Mouse (Mus musculus) intestine, embryonic 16.5 days (tissue): ENCODE measurements at regions not wholly inside any gene's neighbourhood (a gene's known extent, or its start where the extent isn't known, plus 50 kb on each side); places are given as distances from the start of the nearest gene placed in this dataset.

Experiments
- ATAC-seq: fragments of 200-750 bp; cut with Nextera tagmentation; 2 replicates; pipeline ENCODE4 v1.8.0; 2017; ENCODE audit warnings: moderate TSS enrichment, moderate library complexity
- H3K27ac ChIP-seq: fragments of 300-500 bp; sonication (generic); 2 replicates; pipeline ENCODE4 v1.5.1; 2014; ENCODE audit warnings: mild to moderate bottlenecking, low read length
- H3K27me3 ChIP-seq: fragments of 300-500 bp; sonication (generic); replicated peaks from 2 replicates; pipeline ENCODE4 v1.6.1; 2014; ENCODE audit warnings: low read length, control low read depth, mixed read lengths; ENCODE audit not compliant: control insufficient read depth, insufficient read depth
- H3K36me3 ChIP-seq: fragments of 300-500 bp; sonication (generic); 2 replicates; pipeline ENCODE4 v1.6.1; 2014; ENCODE audit warnings: low read length, control low read depth; ENCODE audit not compliant: control insufficient read depth, insufficient read depth
- H3K4me1 ChIP-seq: fragments of 300-500 bp; sonication (generic); 2 replicates; pipeline ENCODE4 v1.6.1; 2014; ENCODE audit warnings: low read length, control low read depth, mixed read lengths; ENCODE audit not compliant: control insufficient read depth, insufficient read depth
- H3K4me2 ChIP-seq: fragments of 300-500 bp; sonication (generic); 2 replicates; pipeline ENCODE4 v1.6.1; 2014; ENCODE audit warnings: low read depth, low read length, control low read depth
- H3K4me3 ChIP-seq: fragments of 300-500 bp; sonication (generic); 2 replicates; pipeline ENCODE4 v1.5.1; 2014; ENCODE audit warnings: mild to moderate bottlenecking, low read length
- H3K9ac ChIP-seq: fragments of 300-500 bp; sonication (generic); 2 replicates; pipeline ENCODE4 v1.6.1; 2014; ENCODE audit warnings: low read depth, low read length
- H3K9me3 ChIP-seq: fragments of 300-500 bp; sonication (generic); 2 replicates; pipeline ENCODE4 v1.6.1; 2016; ENCODE audit warnings: low read length, control low read depth; ENCODE audit not compliant: control insufficient read depth
- WGBS: fragments of 180-500 bp; shearing (Covaris S2); extraction: QIAGEN DNeasy Blood & Tissue Kit; methylation state at CpG from one replicate; pipeline ENCODE4 v1.1.7; 2014; 5-methylcytosine and 5-hydroxymethylcytosine counted together

DNA sequence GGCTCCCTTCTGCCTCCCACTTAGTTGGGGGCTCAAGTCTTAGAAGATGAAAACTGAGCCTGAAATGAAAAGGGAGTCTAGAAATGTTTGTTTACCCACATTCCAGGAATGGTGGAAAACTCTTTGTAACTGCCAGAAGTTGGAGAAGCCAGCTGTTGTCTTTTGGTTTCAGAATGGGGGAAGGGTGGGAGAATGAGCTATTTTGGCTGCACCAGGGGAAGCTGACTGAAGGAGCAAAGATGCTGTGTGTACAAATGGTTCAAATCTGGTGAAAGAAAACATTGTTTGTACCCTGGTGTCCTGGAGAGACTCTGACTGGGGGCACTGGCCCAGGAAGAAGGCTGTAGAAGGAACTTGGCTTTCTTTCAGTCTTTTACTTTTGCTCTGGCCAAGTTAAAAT lies 291.1 kb downstream of the Vps13c start:
- H3K27ac ChIP-seq, result no peak overlapping the region
- no peak overlapping the region for H3K4me3 ChIP-seq
- no peak overlapping the region for H3K4me2 ChIP-seq
- H3K9me3 ChIP-seq, result no peaks in the 10 kb centered on the region
- no peaks in the 10 kb centered on the region for H3K4me1 ChIP-seq
- no peak for ATAC-seq
- H3K36me3 ChIP-seq, result no peaks in the 10 kb centered on the region
- no peaks in the 10 kb centered on the region for H3K27me3 ChIP-seq
- H3K9ac ChIP-seq, result no peak overlapping the region

GRCm38 (mm10) chr9:68135446-68136050 lies 295.4 kb downstream of the Vps13c start:
- Histone ChIP-seq H3K36me3 (no peaks in the 10 kb centered on the region), H3K4me1 (no peaks in the 10 kb centered on the region), H3K27me3 (no peaks in the 10 kb centered on the region), H3K27ac (no peak overlapping the region), H3K4me3 (no peak overlapping the region), H3K4me2 (no peak overlapping the region), H3K9me3 (no peaks in the 10 kb centered on the region), H3K9ac (no peak overlapping the region)
- WGBS, result 52% methylated on average over 2 of the region's 2 CpGs
- ATAC-seq, result no peak

DNA sequence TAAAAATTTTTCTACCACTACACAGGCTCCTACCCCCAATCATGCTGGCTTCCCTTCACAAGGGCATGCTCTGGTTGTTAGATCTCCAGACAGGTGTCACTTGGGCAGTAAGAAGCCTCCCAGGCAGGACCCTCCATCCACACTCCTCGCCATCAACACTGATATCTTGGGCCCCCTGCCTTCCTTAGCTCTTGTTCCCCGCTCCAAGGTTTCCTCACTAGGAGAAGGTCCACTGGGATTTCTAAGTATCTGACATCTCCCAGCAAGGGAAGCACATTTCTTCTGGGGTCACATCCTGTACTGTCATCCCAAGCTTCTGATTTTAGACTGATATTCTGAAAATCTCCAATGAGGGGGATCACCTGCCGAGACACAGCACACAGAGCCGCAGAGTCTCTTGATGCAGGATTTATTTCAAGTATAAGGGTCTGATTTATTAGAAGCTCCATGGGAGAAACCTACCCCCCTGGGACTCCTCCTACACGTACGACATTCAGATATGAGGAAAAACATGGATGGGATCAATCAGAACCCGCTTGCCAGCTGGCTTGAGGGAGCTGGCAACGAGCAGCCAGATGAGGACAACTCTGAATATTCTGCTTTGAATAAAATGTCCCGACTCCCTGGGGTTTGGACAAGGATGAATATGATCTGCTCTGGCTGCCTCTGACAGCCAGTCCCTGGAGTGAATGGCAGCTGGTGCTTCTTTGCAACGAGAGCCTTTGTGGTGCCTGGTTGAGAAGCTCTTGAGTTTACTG lies 322.8 kb downstream of the Vps13c start:
- Histone ChIP-seq H3K36me3 (no peaks in the 10 kb centered on the region), H3K9ac (no peak overlapping the region), H3K4me3 (no peak overlapping the region), H3K27ac (no peak overlapping the region), H3K4me1 (no peaks in the 10 kb centered on the region), H3K9me3 (no peaks in the 10 kb centered on the region), H3K27me3 (no peaks in the 10 kb centered on the region), H3K4me2 (no peak overlapping the region)
- 80% methylated on average over 10 of the region's 10 CpGs for WGBS
- ATAC-seq, result no peak

GRCm38 (mm10) chr9:68166556-68166955 lies 326.4 kb downstream of the Vps13c start:
- Histone ChIP-seq H3K4me2 (no peak overlapping the region), H3K9me3 (no peaks in the 10 kb centered on the region), H3K9ac (no peak overlapping the region), H3K27ac (no peak overlapping the region), H3K4me1 (no peaks in the 10 kb centered on the region), H3K27me3 (no peaks in the 10 kb centered on the region), H3K36me3 (no peaks in the 10 kb centered on the region), H3K4me3 (no peak overlapping the region)
- 46% methylated on average over 4 of the region's 4 CpGs for WGBS
- no peak for ATAC-seq

GRCm38 (mm10) chr9:68188921-68189320 lies 348.7 kb downstream of the Vps13c start:
- no peak for ATAC-seq
- no peak overlapping the region for H3K9ac ChIP-seq

DNA sequence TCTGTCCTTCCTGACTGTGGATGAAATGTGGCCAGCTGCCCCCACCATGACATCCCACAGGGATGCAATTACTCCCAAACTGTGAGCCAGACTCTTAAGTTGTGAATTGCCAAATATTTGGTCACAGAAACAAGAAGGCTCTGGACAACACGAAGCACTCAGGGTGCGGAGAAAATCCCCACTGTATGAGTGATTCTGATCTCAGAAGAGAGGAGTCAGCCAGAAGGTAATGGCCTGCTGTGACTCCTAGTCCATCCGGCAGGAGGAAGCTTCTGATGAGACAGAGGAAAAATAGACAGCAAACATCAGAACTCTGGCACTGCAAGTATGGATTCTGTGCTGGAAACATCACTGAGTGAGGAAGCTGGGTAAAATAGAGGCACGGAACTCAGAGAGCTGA lies 359.6 kb downstream of the Vps13c start:
- Histone ChIP-seq H3K4me3 (no peak overlapping the region), H3K9me3 (no peaks in the 10 kb centered on the region), H3K4me1 (no peaks in the 10 kb centered on the region), H3K27ac (no peak overlapping the region), H3K4me2 (no peak overlapping the region), H3K27me3 (no peaks in the 10 kb centered on the region), H3K9ac (no peak overlapping the region), H3K36me3 (no peaks in the 10 kb centered on the region)
- 77% methylated on average over 4 of the region's 4 CpGs for whole genome bisulfite sequencing
- ATAC-seq, result no peak

More at GRCm38 (mm10) chr9:68188921-68189320, 348.7 kb downstream of the Vps13c start:
- Histone ChIP-seq H3K36me3 (no peaks in the 10 kb centered on the region), H3K4me2 (no peak overlapping the region), H3K4me1 (no peaks in the 10 kb centered on the region), H3K27me3 (no peaks in the 10 kb centered on the region), H3K4me3 (no peak overlapping the region), H3K27ac (no peak overlapping the region), H3K9me3 (no peaks in the 10 kb centered on the region)

GRCm38 (mm10) chr9:68201031-68201430 lies 360.8 kb downstream of the Vps13c start:
- 64% methylated on average over 5 of the region's 5 CpGs for WGBS
- H3K4me3 ChIP-seq, result no peak overlapping the region

DNA sequence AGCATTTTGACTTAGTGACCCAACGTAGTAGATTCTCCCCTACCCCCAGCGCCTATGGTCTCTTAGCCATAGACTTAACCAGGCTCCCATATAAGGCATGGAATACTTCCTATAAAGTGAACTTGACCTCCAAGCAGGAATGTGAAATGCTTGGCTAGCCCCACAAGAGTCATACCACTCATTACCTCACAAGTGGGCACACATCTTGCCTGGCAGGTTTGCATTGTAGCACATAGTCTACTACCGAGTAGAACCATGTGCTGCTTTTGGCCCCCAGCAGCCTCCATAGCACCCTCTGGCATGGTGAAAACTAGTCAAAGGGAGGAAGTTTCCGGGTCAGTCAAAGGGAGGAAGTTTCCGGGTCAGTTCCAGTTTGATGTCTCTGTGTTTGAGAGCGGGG lies 385.5 kb downstream of the Vps13c start:
- H3K9ac ChIP-seq, result no peak overlapping the region
- H3K4me3 ChIP-seq, result no peak overlapping the region
- no peak for ATAC-seq
- no peaks in the 10 kb centered on the region for H3K27me3 ChIP-seq
- H3K4me2 ChIP-seq, result no peak overlapping the region
- H3K4me1 ChIP-seq, result no peaks in the 10 kb centered on the region
- no peak overlapping the region for H3K27ac ChIP-seq
- WGBS, result 89% methylated on average over 6 of the region's 6 CpGs
- no peaks in the 10 kb centered on the region for H3K36me3 ChIP-seq
- H3K9me3 ChIP-seq, result no peaks in the 10 kb centered on the region

More at GRCm38 (mm10) chr9:68201031-68201430, 360.8 kb downstream of the Vps13c start:
- H3K9ac ChIP-seq, result no peak overlapping the region
- no peak overlapping the region for H3K4me2 ChIP-seq
- no peaks in the 10 kb centered on the region for H3K36me3 ChIP-seq
- H3K27me3 ChIP-seq, result no peaks in the 10 kb centered on the region
- no peaks in the 10 kb centered on the region for H3K9me3 ChIP-seq
- no peak for ATAC-seq
- H3K4me1 ChIP-seq, result no peaks in the 10 kb centered on the region
- no peak overlapping the region for H3K27ac ChIP-seq

- WGBS, result 67% methylated on average over 3 of the region's 3 CpGs
- H3K4me2 ChIP-seq, result no peak overlapping the region
- H3K4me3 ChIP-seq, result no peak overlapping the region
- no peaks in the 10 kb centered on the region for H3K27me3 ChIP-seq
- no peaks in the 10 kb centered on the region for H3K36me3 ChIP-seq
- ATAC-seq, result no peak
- H3K27ac ChIP-seq, result no peak overlapping the region
- no peaks in the 10 kb centered on the region for H3K4me1 ChIP-seq
- H3K9ac ChIP-seq, result no peak overlapping the region
- no peaks in the 10 kb centered on the region for H3K9me3 ChIP-seq
These were observed 390.9 kb downstream of the Vps13c start for GRCm38 (mm10) chr9:68231131-68231530.
